In the genomic region with DNA sequence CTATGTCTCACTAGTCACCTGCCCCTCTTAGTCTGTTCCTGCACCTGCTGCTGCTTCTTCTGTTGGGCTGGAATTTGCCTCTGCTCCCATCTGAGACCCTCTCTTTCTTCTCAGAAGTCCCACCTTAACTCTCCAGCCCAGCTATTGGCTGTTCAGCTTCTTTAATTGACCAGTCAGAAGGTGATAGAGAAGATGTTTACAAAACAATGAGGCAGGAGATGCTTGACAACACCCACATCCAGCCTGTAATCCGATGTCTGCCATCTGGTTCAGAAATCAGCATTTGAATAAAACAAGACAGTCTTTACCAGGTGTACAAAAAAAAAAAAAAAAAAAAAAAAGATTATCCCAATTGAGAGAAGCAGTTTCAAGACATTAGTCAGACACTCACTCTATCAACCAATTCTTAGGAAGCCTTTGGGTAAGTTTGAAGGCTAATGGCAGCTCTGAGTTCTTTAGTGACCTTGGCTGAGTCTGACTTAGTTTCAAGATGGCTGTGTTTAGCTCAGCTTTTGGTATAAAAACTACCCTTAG, we compare ENCODE assay signal across 33 mouse cellular contexts. TPM values are rescaled to one million over a fixed set of nuclear protein-coding genes. Genes with fewer than 3 reads are reported as not detected.
DNase-seq lines count a peak whose midpoint lies in the region; ATAC-seq lines count a peak whose summit lies in the region.
"Had no signal": no experiment of that assay in that cellular context is flagged by ENCODE, and none has a peak within 500 bp of the region (broad histone marks: within the 10 kb centered on the region; RNA-seq: fewer than 3 reads in every experiment).

No protein-coding gene starts in this region.

- H3K27me3 ChIP-seq in heart, embryonic 14.5 days (ENCODE audit: control insufficient read depth, insufficient read depth, low read length): no peaks in the 10 kb centered on the region
- H3K27me3 ChIP-seq in kidney, embryonic 15.5 days: peaks cover 3% of the 10 kb centered on the region
- no peaks in the 10 kb centered on the region; the same call in 1 of the 2 replicates for H3K27me3 ChIP-seq in limb, embryonic 13.5 days
- H3K27me3 ChIP-seq in liver, embryonic 12.5 days (replicated peaks): peaks cover 39% of the 10 kb centered on the region
- H3K27me3 ChIP-seq: stomach, embryonic 15.5 days had no signal

- no peak for ATAC-seq in heart, embryonic 14.5 days (ENCODE audit: insufficient number of reproducible peaks, insufficient read depth, low FRiP score, low read depth)
- ATAC-seq in kidney, embryonic 15.5 days (replicated peaks; ENCODE audit: low FRiP score): no peak
- no peak for ATAC-seq in limb, embryonic 13.5 days (ENCODE audit: low FRiP score, low read depth)
- ATAC-seq in liver, embryonic 12.5 days: no peak
- ATAC-seq: hindbrain, postnatal 0 days had no signal

- no peak overlapping the region for H3K9ac ChIP-seq in heart, embryonic 14.5 days (ENCODE audit: low read length)
- no peak overlapping the region for H3K9ac ChIP-seq in kidney, embryonic 15.5 days
- H3K9ac ChIP-seq in limb, embryonic 13.5 days: no peak overlapping the region
- no peak overlapping the region for H3K9ac ChIP-seq in liver, embryonic 12.5 days
- H3K9ac ChIP-seq: limb, embryonic 12.5 days; liver, embryonic 13.5 days; lung, embryonic 14.5 days; midbrain, embryonic 12.5 days; neural tube, embryonic 15.5 days; stomach, embryonic 15.5 days had no signal

- peaks cover 30 to 61% of the 10 kb centered on the region in 2 experiments for H3K4me1 ChIP-seq in heart, embryonic 14.5 days (ENCODE audit: control insufficient read depth in 2 of 2, insufficient read depth in 2 of 2, low read length in 2 of 2)
- peaks cover 62% of the 10 kb centered on the region for H3K4me1 ChIP-seq in kidney, embryonic 15.5 days
- peaks cover 79% of the 10 kb centered on the region for H3K4me1 ChIP-seq in limb, embryonic 13.5 days
- H3K4me1 ChIP-seq in liver, embryonic 12.5 days: peaks cover 6% of the 10 kb centered on the region; the same call in 1 of the 2 replicates
- H3K4me1 ChIP-seq: liver, embryonic 13.5 days had no signal

- no peak overlapping the region for H3K4me3 ChIP-seq in heart, embryonic 14.5 days (ENCODE audit: control insufficient read depth in 1 of 2, insufficient read depth in 1 of 2, low read depth in 1 of 2, low read length in 2 of 2)
- H3K4me3 ChIP-seq in kidney, embryonic 15.5 days (replicated peaks): no peak overlapping the region
- no peak overlapping the region for H3K4me3 ChIP-seq in limb, embryonic 13.5 days
- H3K4me3 ChIP-seq in liver, embryonic 12.5 days: no peak overlapping the region
- H3K4me3 ChIP-seq: embryonic facial prominence, embryonic 10.5 days; hindbrain, embryonic 10.5 days; limb, embryonic 12.5 days; liver, embryonic 13.5 days; midbrain, embryonic 12.5 days; neural tube, embryonic 15.5 days; stomach, embryonic 15.5 days had no signal

- DNase-seq in heart, postnatal 25 days (ENCODE audit: low spot score): no peak
- no peak for DNase-seq in kidney, postnatal 14 days
- peak; percentile 95 for DNase-seq in R1 (ENCODE audit: low read depth, low spot score)
- DNase-seq: cerebellum, adult 11 months; cerebellum, postnatal 10 days; gastrocnemius, postnatal 25 days; layer of hippocampus, postnatal 36 days; liver, embryonic 13.5 days; right cerebral cortex, adult 18-20 months; right cerebral cortex, postnatal 4 days; thymus, adult 2 months; thymus, postnatal 4 days had no signal

- peaks cover 3% of the 10 kb centered on the region; the same call in 1 of the 2 replicates for H3K36me3 ChIP-seq in heart, embryonic 14.5 days (ENCODE audit: control insufficient read depth, insufficient read depth, low read length)
- no peaks in the 10 kb centered on the region for H3K36me3 ChIP-seq in kidney, embryonic 15.5 days
- H3K36me3 ChIP-seq in limb, embryonic 13.5 days: peaks cover 18% of the 10 kb centered on the region
- H3K36me3 ChIP-seq in liver, embryonic 12.5 days: no peaks in the 10 kb centered on the region
- H3K36me3 ChIP-seq: hindbrain, embryonic 10.5 days; liver, embryonic 13.5 days; midbrain, embryonic 12.5 days; neural tube, embryonic 15.5 days; stomach, embryonic 15.5 days had no signal

- intact Hi-C loops in heart, postnatal 25 days (cut with DNase I): no loop called here

- 47% methylated on average over 1 of the region's 1 CpGs for WGBS in heart, embryonic 14.5 days
- 34% methylated on average over 1 of the region's 1 CpGs for WGBS in kidney, embryonic 15.5 days
- WGBS in limb, embryonic 13.5 days: 27% methylated on average over 1 of the region's 1 CpGs
- WGBS in liver, embryonic 12.5 days (ENCODE audit: insufficient replicate concordance): 14% methylated on average over 1 of the region's 1 CpGs

- no peak overlapping the region for H3K4me2 ChIP-seq in heart, embryonic 14.5 days (ENCODE audit: low read length)
- H3K4me2 ChIP-seq in kidney, embryonic 15.5 days: no peak overlapping the region
- 0 out of 2 replicates have a peak overlapping the region, but pooled peaks have one; percentile 11 for H3K4me2 ChIP-seq in limb, embryonic 13.5 days (replicated peaks)
- no peak overlapping the region for H3K4me2 ChIP-seq in liver, embryonic 12.5 days
- H3K4me2 ChIP-seq: limb, embryonic 12.5 days; liver, embryonic 13.5 days; lung, embryonic 14.5 days; midbrain, embryonic 12.5 days; neural tube, embryonic 15.5 days; stomach, embryonic 15.5 days had no signal

- peak overlapping the region; percentile 37 to 89 for H3K27ac ChIP-seq in heart, embryonic 14.5 days (replicated peaks in 1 of 2; ENCODE audit: control insufficient read depth in 1 of 2, insufficient read depth in 1 of 2, low read depth in 2 of 2, low read length in 2 of 2)
- H3K27ac ChIP-seq in kidney, embryonic 15.5 days: 0 out of 2 replicates have a peak overlapping the region, but pooled peaks have one; percentile 46
- H3K27ac ChIP-seq in limb, embryonic 13.5 days: no peak overlapping the region
- no peak overlapping the region for H3K27ac ChIP-seq in liver, embryonic 12.5 days
- H3K27ac ChIP-seq: embryonic facial prominence, embryonic 10.5 days; hindbrain, embryonic 10.5 days; hindbrain, postnatal 0 days; limb, embryonic 12.5 days; liver, embryonic 13.5 days; midbrain, embryonic 12.5 days; neural tube, embryonic 15.5 days; stomach, embryonic 15.5 days had no signal

- H3K9me3 ChIP-seq in heart, embryonic 14.5 days (ENCODE audit: control insufficient read depth, low read length): no peaks in the 10 kb centered on the region
- no peaks in the 10 kb centered on the region for H3K9me3 ChIP-seq in kidney, embryonic 15.5 days (replicated peaks)
- H3K9me3 ChIP-seq in limb, embryonic 13.5 days: no peaks in the 10 kb centered on the region
- no peaks in the 10 kb centered on the region for H3K9me3 ChIP-seq in liver, embryonic 12.5 days (replicated peaks)
- H3K9me3 ChIP-seq: embryonic facial prominence, embryonic 10.5 days; hindbrain, embryonic 10.5 days; limb, embryonic 12.5 days; liver, embryonic 13.5 days; midbrain, embryonic 12.5 days; neural tube, embryonic 15.5 days; stomach, embryonic 15.5 days had no signal

RNA-seq across cellular contexts. Expression of gene Cdh3, which starts 5.3 kb away (rescaled TPM):
- polyA plus RNA-seq in heart, embryonic 14.5 days (2014; fragmentation: Nextera tagmentation; extraction: Ambion mirVana): 9.2 and 15.0 TPM in 2 replicates
- 1 to 10 TPM; 1.3 to 1.6 TPM for total RNA-seq in heart, postnatal 25 days (2021)
- 29.7 and 33.5 TPM in 2 replicates for polyA plus RNA-seq in kidney, embryonic 15.5 days (2015; fragmentation: Nextera tagmentation; extraction: Ambion mirVana)
- 55.9 and 57.5 TPM in 2 replicates for polyA plus RNA-seq in limb, embryonic 13.5 days (2015; fragmentation: Nextera tagmentation; extraction: Ambion mirVana)
- polyA plus RNA-seq in liver, embryonic 12.5 days (2016; fragmentation: Nextera tagmentation; extraction: Ambion mirVana): 6.8 and 6.9 TPM in 2 replicates
- total RNA-seq: megakaryocyte, adult 5-6 weeks had no signal

RNA-seq across cellular contexts. Expression of gene 6030452D12Rik, which starts 15.7 kb away (rescaled TPM):
- polyA plus RNA-seq in heart, embryonic 14.5 days (2014; fragmentation: Nextera tagmentation; extraction: Ambion mirVana): not detected in 2 replicates
- not detected for total RNA-seq in heart, postnatal 25 days (2021)
- not detected in 2 replicates for polyA plus RNA-seq in kidney, embryonic 15.5 days (2015; fragmentation: Nextera tagmentation; extraction: Ambion mirVana)
- not detected in 2 replicates for polyA plus RNA-seq in limb, embryonic 13.5 days (2015; fragmentation: Nextera tagmentation; extraction: Ambion mirVana)
- polyA plus RNA-seq in liver, embryonic 12.5 days (2016; fragmentation: Nextera tagmentation; extraction: Ambion mirVana): not detected in 2 replicates
- total RNA-seq: adrenal gland, adult 18-20 months; adrenal gland, postnatal 4 days; gastrocnemius, postnatal 25 days; hindbrain, postnatal 0 days; layer of hippocampus, adult 8-10 months; layer of hippocampus, postnatal 36 days; left cerebral cortex, postnatal 10 days; megakaryocyte, adult 5-6 weeks had no signal
- polyA plus RNA-seq: C2C12; cortical plate, adult 2 months; embryonic facial prominence, embryonic 10.5 days; forebrain, embryonic 11.5 days; hindbrain, embryonic 10.5 days; hindbrain, postnatal 0 days; kidney, adult 2 months; limb, embryonic 12.5 days; liver, embryonic 13.5 days; lung, embryonic 14.5 days; midbrain, embryonic 12.5 days; neural tube, embryonic 15.5 days; stomach, embryonic 15.5 days; thymus, adult 2 months had no signal

RNA-seq across cellular contexts. Expression of gene Gm10073, which starts 57.2 kb away (rescaled TPM):
- polyA plus RNA-seq in heart, embryonic 14.5 days (2014; fragmentation: Nextera tagmentation; extraction: Ambion mirVana): 7.3 and 9.3 TPM in 2 replicates
- total RNA-seq in heart, postnatal 25 days (2021): 100 to 1,000 TPM; 108 to 113 TPM
- polyA plus RNA-seq in kidney, embryonic 15.5 days (2015; fragmentation: Nextera tagmentation; extraction: Ambion mirVana): 9.9 and 11.7 TPM in 2 replicates
- 13.8 and 15.4 TPM in 2 replicates for polyA plus RNA-seq in limb, embryonic 13.5 days (2015; fragmentation: Nextera tagmentation; extraction: Ambion mirVana)
- 4.0 and 7.1 TPM in 2 replicates for polyA plus RNA-seq in liver, embryonic 12.5 days (2016; fragmentation: Nextera tagmentation; extraction: Ambion mirVana)

Comparison
In these comparisons a context has a peak if more than half of its experiments do, and no peak if none do; other contexts are left out.
1. H3K27ac ChIP-seq: peak in heart, embryonic 14.5 days (2 of 2) and kidney, embryonic 15.5 days (single experiment); none in limb, embryonic 13.5 days (single experiment) and liver, embryonic 12.5 days (single experiment).